Mouse (Mus musculus) liver, embryonic 14 days (tissue): Measurements from ENCODE around the gene Hexa. TPM values are rescaled to one million over a fixed set of nuclear protein-coding genes. Genes with fewer than 3 reads are reported as not detected.

Experiments used
- polyA plus RNA-seq: library from polyadenylated mRNA; depleted of rRNA; stranded (reverse); fragments of >200 nt; gene quantifications from 2 replicates; pipeline ENCODE4 v1.2.3, GENCODE M21; 2012; rRNA removed

The Hexa gene
- polyA plus RNA-seq, result 17.0 and 19.4 TPM in 2 replicates

GRCm38 (mm10) chr9:59539441-59540137 is at the start of gene Hexa, which contains the start of gene Tmem202:
Gene Hexa, plus strand, starts transcription at chr9:59539540.
Gene Tmem202, minus strand, starts transcription at chr9:59539847.

GRCm38 (mm10) chr9:59577844-59578504 is 38.6 kb downstream of the Hexa start, which contains the start of gene Celf6:
Gene Celf6, plus strand, starts transcription at chr9:59577917.

Other genes with a start within 250 kb of the Hexa start
- gene Adpgk, start 248.0 kb upstream of the Hexa start, polyA plus RNA-seq, result 9.6 and 15.9 TPM in 2 replicates
- 1.3 TPM in 2 replicates for gene Bbs4, start 186.0 kb upstream of the Hexa start, polyA plus RNA-seq
- gene Arih1, start 52.9 kb upstream of the Hexa start, polyA plus RNA-seq, result 11.4 and 13.4 TPM in 2 replicates
- gene Tmem202, start 307 bp downstream of the Hexa start, polyA plus RNA-seq, result 0.02 and 0.05 TPM in 2 replicates
- not detected in 2 replicates for gene Celf6, start 38.4 kb downstream of the Hexa start, polyA plus RNA-seq
- gene Parp6, start 77.7 kb downstream of the Hexa start, polyA plus RNA-seq, result 4.7 and 5.9 TPM in 2 replicates
- gene Pkm, start 116.8 kb downstream of the Hexa start, polyA plus RNA-seq, result 116 and 117 TPM in 2 replicates
- 0.05 and 0.06 TPM in 2 replicates for gene Gramd2, start 140.6 kb downstream of the Hexa start, polyA plus RNA-seq
- gene Senp8, start 211.2 kb downstream of the Hexa start, polyA plus RNA-seq, result 1.5 and 1.6 TPM in 2 replicates
- gene Myo9a, start 211.4 kb downstream of the Hexa start, polyA plus RNA-seq, result 2.7 TPM in 2 replicates